11 mouse cellular contexts compared by ENCODE assay signal in genomic region chr14:96954462-96954861, GRCm38 (mm10).
A peak's percentile ranks its signal among the peaks of the same experiment; 100 is the strongest.
DNase-seq lines count a peak whose midpoint lies in the region; ATAC-seq lines count a peak whose summit lies in the region.
"Had no signal": no experiment of that assay in that cellular context is flagged by ENCODE, and none has a peak within 500 bp of the region (broad histone marks: within the 10 kb centered on the region; RNA-seq: fewer than 3 reads in every experiment).

No protein-coding gene starts in this region.

- ATAC-seq in activated CD4-positive, CD25-positive, alpha-beta regulatory T cell, adult 4 months, result no peak

- peak; percentile 14 for DNase-seq in kidney, postnatal 10 days
- no peak for DNase-seq in kidney, adult 18-20 months
- DNase-seq in ovary, postnatal 14 days (ENCODE audit: low spot score), result peak; percentile 2
- no peak for DNase-seq in ovary, postnatal 10 days (ENCODE audit: low spot score)
- peak; percentile 4 for DNase-seq in fibroblast of lung, adult 2 months (ENCODE audit: low read depth)
- DNase-seq in telencephalon, adult 2 months (ENCODE audit: low read depth, low spot score), result peak; percentile 9
- no peak for DNase-seq in heart, adult 9 months (ENCODE audit: low spot score in 2 of 2)
- DNase-seq: adrenal gland, adult 8-10 months; heart, postnatal 36 days; thymus, adult 2 months had no signal

Comparison
In these comparisons a context has a peak if more than half of its experiments do, and no peak if none do; other contexts are left out.
1. DNase-seq: peak in kidney, postnatal 10 days (single experiment), ovary, postnatal 14 days (single experiment), fibroblast of lung, adult 2 months (single experiment) and telencephalon, adult 2 months (single experiment); none in kidney, adult 18-20 months (single experiment), ovary, postnatal 10 days (single experiment) and heart, adult 9 months (0 of 2).